Mouse (Mus musculus) forebrain, embryonic 11.5 days (tissue): ENCODE measurements around the gene Krtcap3. TPM values are rescaled to one million over a fixed set of nuclear protein-coding genes. Genes with fewer than 3 reads are reported as not detected.
"Not testable (repeated sequence)": the region's sequence is repeated elsewhere in the genome, so short reads cannot be mapped to it uniquely, and the experiment has no call there.

Experiments
- ATAC-seq: fragments of 200-750 bp; cut with Nextera tagmentation; replicated peaks from 2 replicates; pipeline ENCODE4 v1.8.0; 2017; ENCODE audit warnings: moderate TSS enrichment; ENCODE audit not compliant: low FRiP score
- DNase-seq: peaks from one replicate; pipeline ENCODE4 v3.0.0-alpha.2; 2017; ENCODE audit warnings: low spot score
- H3K27ac ChIP-seq: fragments of 300-500 bp; sonication (generic); 2 replicates; pipeline ENCODE4 v1.5.1; 2014; ENCODE audit warnings: low read depth, low read length
- H3K27me3 ChIP-seq: fragments of 300-500 bp; sonication (generic); 2 replicates; pipeline ENCODE4 v1.6.1; 2014; ENCODE audit warnings: mild to moderate bottlenecking, low read length, mixed read lengths; ENCODE audit not compliant: control insufficient read depth, insufficient read depth
- H3K36me3 ChIP-seq: fragments of 300-500 bp; sonication (generic); 2 replicates; pipeline ENCODE4 v1.6.1; 2014; ENCODE audit warnings: mild to moderate bottlenecking, low read length, moderate library complexity, mixed read lengths; ENCODE audit not compliant: control insufficient read depth, insufficient read depth
- H3K4me1 ChIP-seq: fragments of 300-500 bp; sonication (generic); replicated peaks from 2 replicates; pipeline ENCODE4 v1.6.1; 2014; ENCODE audit warnings: low read length, mixed read lengths; ENCODE audit not compliant: control insufficient read depth, insufficient read depth
- H3K4me2 ChIP-seq: fragments of 300-500 bp; sonication (generic); 2 replicates; pipeline ENCODE4 v1.6.1; 2014; ENCODE audit warnings: low read depth, mild to moderate bottlenecking, low read length, moderate library complexity, mixed read lengths; ENCODE audit not compliant: severe bottlenecking
- H3K4me3 ChIP-seq: fragments of 300-500 bp; sonication (generic); 2 replicates; pipeline ENCODE4 v1.5.1; 2014; ENCODE audit warnings: low read depth, low read length
- H3K9ac ChIP-seq: fragments of 300-500 bp; sonication (generic); 2 replicates; pipeline ENCODE4 v1.6.1; 2014; ENCODE audit warnings: low read length
- H3K9me3 ChIP-seq: fragments of 300-500 bp; sonication (generic); 2 replicates; pipeline ENCODE4 v1.6.1; 2016; ENCODE audit warnings: low read length, mixed read lengths; ENCODE audit not compliant: control insufficient read depth
- WGBS: fragments of 180-500 bp; shearing (Covaris S2); extraction: QIAGEN DNeasy Blood & Tissue Kit; methylation state at CpG from one replicate; pipeline ENCODE4 v1.1.7; 2014; 5-methylcytosine and 5-hydroxymethylcytosine counted together
- polyA plus RNA-seq: library from polyadenylated mRNA; unstranded; fragments of >200 nt; fragmentation: Nextera tagmentation; extraction: Ambion mirVana; gene quantifications from 2 replicates; pipeline ENCODE4 v1.2.1, GENCODE M21; 2014

Gene Krtcap3
- polyA plus RNA-seq: 5.0 and 5.1 TPM in 2 replicates

DNA sequence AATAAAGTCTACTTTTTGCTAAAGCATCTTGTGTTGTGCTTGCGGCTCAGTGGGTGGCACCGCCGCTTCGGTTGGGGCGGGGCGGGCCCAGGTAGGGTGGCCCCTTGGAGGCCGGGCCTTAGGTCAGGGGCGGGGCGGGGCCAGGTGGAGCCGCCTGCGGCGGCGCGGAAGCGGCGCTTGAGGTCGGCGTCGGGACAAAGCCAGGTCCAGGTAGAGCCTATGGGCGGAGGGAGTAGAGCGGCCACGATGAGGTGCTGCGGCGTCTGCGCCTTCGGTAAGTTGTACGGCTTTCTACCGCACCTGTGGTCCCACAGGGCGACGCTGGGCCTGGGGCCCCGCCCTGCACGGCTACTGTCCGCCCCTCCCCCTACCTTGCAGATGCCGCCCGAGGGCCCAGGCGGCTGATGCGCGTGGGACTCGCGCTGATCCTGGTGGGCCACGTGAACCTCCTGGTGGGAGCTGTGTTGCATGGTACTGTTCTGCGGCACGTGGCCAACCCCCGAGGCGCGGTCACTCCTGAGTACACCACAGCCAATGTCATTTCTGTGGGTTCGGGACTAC, at the start of gene Krtcap3:
Gene Krtcap3, plus strand, starts transcription at position 151 of the 561 bp plus-strand sequence.
- peak within 1 kb of the TSS; percentile 27; the same call in 1 of the 2 replicates for H3K9ac ChIP-seq
- WGBS: 6% methylated on average over 43 of the region's 47 CpGs
- no peaks in the 10 kb centered on the region for H3K9me3 ChIP-seq
- peaks cover 7% of the 10 kb centered on the region; the same call in 1 of the 2 replicates for H3K4me1 ChIP-seq
- H3K27me3 ChIP-seq: peaks cover 2% of the 10 kb centered on the region; the same call in 1 of the 2 replicates
- peak; percentile 46 for ATAC-seq
- peaks cover 10% of the 10 kb centered on the region; the same call in 1 of the 2 replicates for H3K36me3 ChIP-seq
- H3K4me3 ChIP-seq: peak within 1 kb of the TSS; percentile 18
- peak within 1 kb of the TSS; percentile 49 for H3K4me2 ChIP-seq
- DNase-seq: peak; percentile 71
- H3K27ac ChIP-seq: no peak within 1 kb of the TSS

DNA sequence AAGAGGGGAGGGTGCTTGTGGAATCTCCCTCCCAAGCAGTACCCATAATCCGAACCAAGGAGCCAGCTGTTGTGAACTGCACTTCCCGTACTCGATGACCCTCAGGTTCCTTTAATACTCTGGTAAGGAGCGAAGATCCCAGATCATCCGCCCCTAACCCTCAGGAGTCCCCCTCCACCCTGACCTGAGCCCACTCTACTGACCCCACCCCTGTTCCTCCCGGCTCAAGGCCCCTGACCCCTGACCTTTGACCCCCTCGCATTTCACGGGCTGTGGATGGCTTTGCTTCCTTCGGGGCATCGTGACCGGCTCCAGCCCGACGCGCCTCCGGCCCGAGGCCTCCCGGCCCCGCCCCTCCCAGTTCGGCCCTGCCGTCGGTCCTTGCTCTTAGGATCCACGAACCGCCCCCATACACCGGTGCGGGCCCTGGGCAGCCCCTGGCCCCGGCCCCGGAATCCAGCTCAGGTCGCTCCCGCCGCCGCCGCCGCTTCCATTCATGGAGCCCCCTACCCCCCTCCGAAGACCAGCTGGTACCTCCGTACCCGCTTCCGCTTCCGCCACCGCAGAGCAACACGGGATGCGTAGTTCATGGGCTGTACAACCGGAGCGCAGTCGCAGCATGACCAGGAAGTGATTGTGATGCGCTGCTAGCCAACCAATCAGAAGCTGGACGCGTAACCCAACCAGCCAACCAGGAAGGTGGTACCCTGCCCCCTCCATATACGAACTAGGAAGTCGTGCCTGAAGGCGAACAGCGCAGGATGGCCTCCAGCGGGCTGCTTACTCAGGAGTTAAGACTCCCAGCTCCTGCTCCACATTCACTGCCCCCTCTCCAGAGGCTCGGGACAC, 49.5 kb upstream of the Krtcap3 start, which contains the start of gene Zfp513:
Gene Zfp513, minus strand, starts transcription at position 562 of the 849 bp plus-strand sequence.
- H3K9ac ChIP-seq: peak within 1 kb of the TSS; percentile 83
- H3K36me3 ChIP-seq: peaks cover 33% of the 10 kb centered on the region; the same call in 1 of the 2 replicates
- DNase-seq: peak; percentile 97
- ATAC-seq: peak; percentile 96
- H3K9me3 ChIP-seq: peaks cover 5% of the 10 kb centered on the region
- no peaks in the 10 kb centered on the region for H3K27me3 ChIP-seq
- H3K4me3 ChIP-seq: peak within 1 kb of the TSS; percentile 76
- H3K4me2 ChIP-seq: peak within 1 kb of the TSS; percentile 88
- WGBS: under 1% methylated on average over 53 of the region's 53 CpGs
- H3K4me1 ChIP-seq: peaks cover 9% of the 10 kb centered on the region; the same call in 1 of the 2 replicates
- H3K27ac ChIP-seq: peak within 1 kb of the TSS; percentile 78

DNA sequence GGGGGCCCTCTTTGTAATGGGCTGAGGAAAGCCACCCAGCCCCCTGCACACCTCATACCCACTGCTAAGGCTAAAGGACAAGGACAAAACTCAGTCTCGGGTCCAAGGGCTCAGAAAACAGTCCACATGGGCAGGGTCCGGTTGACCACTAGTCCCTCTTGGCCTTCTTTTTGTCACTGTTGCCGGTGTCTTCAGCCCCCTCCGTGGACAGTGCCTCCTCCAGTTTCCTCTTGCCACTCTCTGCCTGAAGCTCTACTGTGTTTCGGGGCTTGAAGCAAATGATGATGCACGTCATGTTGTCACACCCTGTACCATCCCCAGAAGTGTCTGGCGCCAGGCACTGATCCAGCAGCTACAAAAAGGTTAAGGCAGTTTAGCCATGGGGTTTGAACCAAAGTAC, 48.6 kb upstream of the Krtcap3 start:
- H3K27me3 ChIP-seq: no peaks in the 10 kb centered on the region
- peak overlapping the region; percentile 76 for H3K4me3 ChIP-seq
- peaks cover 32% of the 10 kb centered on the region; the same call in 1 of the 2 replicates for H3K36me3 ChIP-seq
- peak overlapping the region; percentile 78 for H3K27ac ChIP-seq
- DNase-seq (no peak), ATAC-seq (no peak)
- H3K4me2 ChIP-seq: peak overlapping the region; percentile 71
- peaks cover 5% of the 10 kb centered on the region for H3K9me3 ChIP-seq
- peak overlapping the region; percentile 83; the same call in 1 of the 2 replicates for H3K9ac ChIP-seq
- WGBS: 84% methylated on average over 7 of the region's 7 CpGs
- peaks cover 9% of the 10 kb centered on the region; the same call in 1 of the 2 replicates for H3K4me1 ChIP-seq

DNA sequence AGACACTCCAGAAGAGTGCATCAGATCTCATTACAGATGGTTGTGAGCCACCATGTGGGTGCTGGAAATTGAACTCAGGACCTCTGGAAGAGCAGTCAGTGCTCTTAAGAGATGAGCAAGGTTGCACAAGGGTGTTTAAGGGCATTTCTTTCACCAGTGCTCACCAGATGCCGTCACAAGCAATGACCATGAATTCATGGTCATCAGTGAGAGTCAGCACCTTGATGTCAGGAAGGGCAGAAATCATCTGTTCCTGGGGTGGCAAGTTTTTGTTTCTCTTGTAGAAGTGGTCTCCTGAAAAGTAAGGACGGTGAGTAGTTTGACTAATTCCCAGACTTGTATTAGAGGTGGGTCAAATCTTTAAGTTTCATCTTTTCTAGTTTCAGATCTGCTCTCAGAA, 47.6 kb upstream of the Krtcap3 start:
- Histone ChIP-seq H3K9me3 (peaks cover 5% of the 10 kb centered on the region), H3K9ac (no peak overlapping the region), H3K4me1 (peaks cover 9% of the 10 kb centered on the region; the same call in 1 of the 2 replicates), H3K27ac (no peak overlapping the region), H3K4me3 (no peak overlapping the region), H3K27me3 (no peaks in the 10 kb centered on the region), H3K4me2 (no peak overlapping the region), H3K36me3 (peaks cover 25% of the 10 kb centered on the region; the same call in 1 of the 2 replicates)
- 92% methylated on average over 2 of the region's 2 CpGs for WGBS
- no peak for ATAC-seq
- no peak for DNase-seq

DNA sequence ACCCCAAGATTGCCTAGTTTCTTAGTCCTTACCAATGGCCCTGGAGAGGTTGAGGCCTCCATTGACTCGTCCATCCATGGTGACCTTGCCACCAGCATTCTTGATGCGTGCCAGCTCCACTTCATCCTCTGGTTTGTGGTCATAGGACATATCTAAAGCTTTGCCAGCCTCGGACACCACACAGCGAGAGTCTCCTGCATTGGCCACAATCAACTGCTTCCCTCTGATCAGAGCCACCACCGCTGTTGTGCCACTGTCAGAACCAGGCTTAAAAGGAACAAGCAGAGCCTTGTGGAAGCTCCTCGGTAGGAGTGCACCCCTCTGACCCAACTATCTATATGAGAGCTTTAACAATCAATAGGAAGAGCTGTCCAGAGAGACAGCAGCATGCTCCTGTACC, 47.1 kb upstream of the Krtcap3 start:
- DNase-seq (no peak), ATAC-seq (no peak)
- 95% methylated on average over 6 of the region's 6 CpGs for WGBS

DNA sequence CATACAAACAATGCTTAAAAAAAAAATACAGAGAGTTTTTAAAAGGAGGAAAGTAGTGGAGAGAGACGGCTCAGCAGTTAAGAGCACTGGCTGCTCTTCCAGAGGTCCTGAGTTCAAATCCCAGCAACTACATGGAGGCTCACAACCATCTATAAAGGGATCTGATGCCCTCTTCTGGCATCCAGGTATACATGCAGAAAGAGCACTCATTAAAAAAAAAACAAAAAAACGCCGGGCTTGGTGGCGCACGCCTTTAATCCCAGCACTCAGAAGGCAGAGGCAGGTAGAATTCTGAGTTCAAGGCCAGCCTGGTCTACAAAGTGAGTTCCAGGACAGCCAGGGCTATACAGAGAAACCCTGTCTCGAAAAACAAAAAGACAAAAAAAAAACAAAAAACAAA, 34.9 kb upstream of the Krtcap3 start:
- not testable (repeated sequence) for H3K4me1 ChIP-seq, H3K9ac ChIP-seq, H3K27me3 ChIP-seq, H3K4me2 ChIP-seq, H3K9me3 ChIP-seq, ATAC-seq, H3K27ac ChIP-seq, H3K4me3 ChIP-seq, DNase-seq, H3K36me3 ChIP-seq
- WGBS: 89% methylated on average over 6 of the region's 6 CpGs

More for the DNA sequence above, 47.1 kb upstream of the Krtcap3 start:
- H3K36me3 ChIP-seq: peaks cover 21% of the 10 kb centered on the region; the same call in 1 of the 2 replicates
- no peak overlapping the region for H3K4me2 ChIP-seq
- H3K27ac ChIP-seq: no peak overlapping the region
- H3K9ac ChIP-seq: no peak overlapping the region
- H3K4me1 ChIP-seq: peaks cover 9% of the 10 kb centered on the region; the same call in 1 of the 2 replicates
- peaks cover 5% of the 10 kb centered on the region for H3K9me3 ChIP-seq
- no peak overlapping the region for H3K4me3 ChIP-seq
- H3K27me3 ChIP-seq: no peaks in the 10 kb centered on the region

DNA sequence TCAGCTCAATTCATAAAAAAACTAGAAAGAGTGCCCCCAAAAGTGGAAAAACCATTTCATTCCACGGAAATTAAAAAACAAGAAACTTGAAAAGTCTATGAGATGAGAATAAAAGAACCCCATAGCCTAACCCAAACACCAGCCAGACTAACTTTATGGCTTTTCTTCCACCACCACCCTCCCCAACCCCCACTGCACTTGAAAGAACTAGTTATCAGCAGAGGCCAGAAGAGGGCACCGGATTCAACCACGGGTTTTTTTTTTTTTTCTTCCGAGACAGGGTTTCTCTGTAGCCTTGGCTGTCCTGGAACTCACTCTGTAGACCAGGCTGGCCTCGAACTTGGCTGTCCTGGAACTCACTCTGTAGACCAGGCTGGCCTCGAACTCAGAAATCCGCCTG, 33.2 kb upstream of the Krtcap3 start:
- H3K4me1 ChIP-seq: no peaks in the 10 kb centered on the region; the same call in 1 of the 2 replicates
- no peak overlapping the region for H3K4me2 ChIP-seq
- H3K27ac ChIP-seq: no peak overlapping the region
- no peak overlapping the region for H3K4me3 ChIP-seq
- no peaks in the 10 kb centered on the region for H3K9me3 ChIP-seq
- DNase-seq: no peak
- no peak for ATAC-seq
- 76% methylated on average over 7 of the region's 7 CpGs for WGBS
- H3K36me3 ChIP-seq: no peaks in the 10 kb centered on the region
- no peak overlapping the region for H3K9ac ChIP-seq
- no peaks in the 10 kb centered on the region for H3K27me3 ChIP-seq

DNA sequence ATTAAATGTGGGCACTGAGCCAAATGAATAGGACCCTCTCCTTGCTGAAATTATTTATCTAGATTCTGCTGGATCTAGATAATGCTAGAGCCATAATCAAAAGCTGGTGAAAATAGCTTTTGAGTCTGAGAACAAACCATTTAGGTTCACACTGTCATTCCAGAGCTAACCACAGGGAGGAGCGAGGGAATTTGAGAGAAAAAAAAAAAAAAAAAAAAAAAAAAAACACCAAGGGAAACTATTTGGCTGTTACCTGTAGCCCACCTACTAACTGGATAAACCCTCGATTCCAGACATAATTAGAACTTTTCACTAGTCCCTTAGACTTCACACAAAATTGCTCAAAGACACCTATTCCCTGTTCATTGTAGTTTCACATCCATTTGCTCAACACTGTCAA, 32.4 kb upstream of the Krtcap3 start:
- H3K4me2 ChIP-seq: peak overlapping the region; percentile 81
- H3K4me3 ChIP-seq: peak overlapping the region; percentile 95
- H3K27me3 ChIP-seq: no peaks in the 10 kb centered on the region
- no peaks in the 10 kb centered on the region for H3K9me3 ChIP-seq
- 2% methylated on average over 2 of the region's 2 CpGs for WGBS
- DNase-seq (no peak), ATAC-seq (no peak)
- H3K9ac ChIP-seq: 0 out of 2 replicates have a peak overlapping the region, but pooled peaks have one; percentile 29
- no peak overlapping the region for H3K27ac ChIP-seq
- no peaks in the 10 kb centered on the region; the same call in 1 of the 2 replicates for H3K4me1 ChIP-seq
- H3K36me3 ChIP-seq: no peaks in the 10 kb centered on the region
